Mouse (Mus musculus): ENCODE measurements around the gene 1600014C23Rik.

Gene 1600014C23Rik

DNA sequence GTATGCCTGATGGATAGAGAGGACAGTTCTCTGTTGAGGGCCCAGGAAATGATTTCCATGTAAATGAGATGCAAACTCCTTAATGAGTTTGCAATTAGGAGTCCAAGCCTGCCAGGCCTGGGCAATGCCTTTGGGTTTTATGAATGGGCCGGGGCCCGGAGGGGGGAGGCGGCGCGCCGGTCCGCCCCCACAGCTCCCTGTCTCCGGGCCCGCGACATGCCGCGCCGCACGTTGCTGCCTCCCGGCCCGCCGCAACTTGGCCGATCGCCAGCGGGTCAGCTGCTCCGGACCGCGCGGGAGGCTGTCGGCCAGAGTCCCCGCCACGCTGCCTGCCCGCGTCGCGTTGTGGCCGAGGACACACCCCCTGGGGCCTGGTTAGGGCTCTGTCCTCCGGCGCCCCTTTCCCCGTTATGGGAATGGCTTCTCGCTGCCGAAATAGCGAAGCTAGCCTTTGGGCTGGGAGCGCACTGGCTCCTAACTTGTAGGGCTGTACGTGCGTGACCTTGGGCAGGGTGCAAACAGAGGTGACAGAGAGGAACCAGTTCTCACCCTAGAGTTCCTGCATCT is at the start of gene 1600014C23Rik:
Gene 1600014C23Rik (minus strand): TSS at position 110 of the 567 bp plus-strand sequence.
- in situ Hi-C loops (cut with MboI, MseI): loop anchor here (10.0 kb wide), 1 partner anchor 61 kb away; no protein-coding TSS in a partner anchor

- in situ Hi-C loops (cut with MboI, MseI): no loop called here
Measured at GRCm38 (mm10) chr17:45778446-45778845, 44.8 kb upstream of the 1600014C23Rik start.

DNA sequence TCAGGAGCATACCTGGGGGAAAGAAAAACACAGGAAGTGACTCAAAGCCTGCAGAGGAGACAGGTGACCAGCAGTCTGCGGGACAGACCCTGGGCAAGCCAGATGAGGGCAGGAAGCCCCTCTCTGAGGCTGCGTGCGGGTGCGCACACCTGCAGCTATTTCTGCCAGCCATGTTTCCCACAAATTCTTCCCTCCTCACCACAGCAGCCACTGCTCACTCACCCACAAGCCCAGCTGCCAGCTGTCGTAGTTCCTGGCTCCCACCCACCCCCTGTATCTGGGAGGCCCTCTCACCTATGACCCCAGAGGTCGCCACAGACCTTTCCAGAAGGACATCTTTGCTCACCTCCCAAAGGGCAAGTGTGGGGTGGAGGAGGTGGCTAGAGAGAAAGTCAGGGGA is 43.8 kb upstream of the 1600014C23Rik start:
- in situ Hi-C loops (cut with MboI, MseI): no loop called here

DNA sequence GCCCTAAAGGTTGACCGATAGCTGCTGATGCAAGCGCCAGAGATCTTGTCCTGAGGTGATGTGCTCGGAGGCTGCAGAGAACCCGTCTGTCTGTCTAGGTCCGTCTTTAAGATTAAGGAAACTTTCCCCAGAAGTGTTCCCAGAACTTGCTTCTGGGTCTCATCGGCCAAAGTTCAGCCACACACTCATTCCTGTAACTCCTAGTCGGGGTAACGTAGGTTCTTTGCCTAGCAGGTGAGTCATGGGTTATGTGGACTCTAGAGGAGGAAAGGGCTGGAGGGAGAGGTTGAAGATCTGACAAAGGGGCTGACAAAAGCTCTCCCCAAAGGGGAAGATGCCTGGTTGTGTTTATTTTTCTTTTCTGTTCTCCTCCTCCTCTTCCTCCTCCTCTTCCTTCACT is 42.5 kb upstream of the 1600014C23Rik start:
- in situ Hi-C loops (cut with MboI, MseI): no loop called here

GRCm38 (mm10) chr17:45775468-45775867 is 41.8 kb upstream of the 1600014C23Rik start:
- in situ Hi-C loops (cut with MboI, MseI): no loop called here

DNA sequence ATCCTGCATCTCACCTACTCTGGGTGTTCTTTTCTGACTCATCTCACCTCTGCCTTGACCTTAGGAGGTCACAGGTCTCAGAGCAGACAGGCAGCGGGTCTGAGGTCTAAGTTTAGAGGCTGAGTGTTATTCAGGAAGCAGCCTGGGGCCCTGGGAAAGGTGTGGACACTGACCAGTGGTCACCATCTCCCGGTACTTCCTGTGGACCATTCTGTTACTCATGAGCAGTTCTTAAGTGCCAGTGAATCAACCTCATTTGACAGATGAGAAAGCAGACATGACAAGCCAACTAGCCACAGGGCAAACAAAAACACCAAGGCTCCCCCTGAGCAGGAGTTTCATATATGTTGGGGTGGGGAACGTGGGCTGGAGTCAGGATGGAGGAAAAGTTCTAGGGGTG is 38.9 kb upstream of the 1600014C23Rik start:
- in situ Hi-C loops (cut with MboI, MseI): no loop called here

GRCm38 (mm10) chr17:45772096-45772495 is 38.5 kb upstream of the 1600014C23Rik start:
- in situ Hi-C loops (cut with MboI, MseI): no loop called here

GRCm38 (mm10) chr17:45770441-45770840 is 36.8 kb upstream of the 1600014C23Rik start:
- in situ Hi-C loops (cut with MboI, MseI): no loop called here

GRCm38 (mm10) chr17:45769821-45770220 is 36.2 kb upstream of the 1600014C23Rik start:
- in situ Hi-C loops (cut with MboI, MseI): no loop called here

GRCm38 (mm10) chr17:45767536-45768146 is 34.0 kb upstream of the 1600014C23Rik start:
- in situ Hi-C loops (cut with MboI, MseI): no loop called here

- in situ Hi-C loops (cut with MboI, MseI): no loop called here
Measured at GRCm38 (mm10) chr17:45766735-45767535, 33.3 kb upstream of the 1600014C23Rik start.

DNA sequence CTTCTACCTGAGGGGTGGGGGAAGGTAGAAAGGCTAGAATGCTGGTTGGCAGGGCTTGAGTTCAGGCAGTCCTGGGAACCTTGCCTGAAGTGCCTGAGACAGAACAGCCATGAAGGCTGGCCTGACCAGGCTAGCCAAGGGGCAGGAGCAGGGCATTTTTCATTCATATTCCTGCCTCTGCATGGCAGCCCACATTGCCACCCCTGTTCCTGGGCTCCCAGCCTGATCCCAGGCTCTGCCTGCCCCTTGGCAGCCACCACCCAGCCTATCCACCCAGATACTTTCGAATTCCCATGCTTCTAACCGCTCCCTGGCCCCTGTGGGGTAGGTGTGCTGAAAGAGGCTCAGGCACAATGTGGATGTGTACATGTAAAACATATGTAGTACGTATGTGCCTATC is 32.3 kb upstream of the 1600014C23Rik start:
- in situ Hi-C loops (cut with MboI, MseI): no loop called here

DNA sequence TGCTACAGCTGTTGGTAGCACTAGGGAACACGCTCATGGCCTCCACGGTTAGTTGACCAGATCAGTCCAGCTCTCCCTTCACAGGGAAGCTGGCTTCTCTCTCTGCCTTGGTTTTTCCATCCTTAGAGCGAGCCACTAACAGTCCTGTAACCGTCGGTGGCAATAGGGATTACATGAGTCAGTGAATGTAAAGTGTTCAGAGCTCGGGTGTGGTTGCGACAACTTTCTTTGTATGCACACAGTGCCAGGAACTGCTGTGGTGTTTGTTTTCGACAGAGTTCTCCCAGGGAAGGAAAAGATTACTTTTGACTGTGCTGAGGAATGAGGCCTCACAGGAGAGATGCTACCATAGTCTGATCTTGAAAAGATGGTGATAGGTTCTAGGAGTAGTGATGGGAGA is 29.5 kb upstream of the 1600014C23Rik start:
- in situ Hi-C loops (cut with MboI, MseI): no loop called here

DNA sequence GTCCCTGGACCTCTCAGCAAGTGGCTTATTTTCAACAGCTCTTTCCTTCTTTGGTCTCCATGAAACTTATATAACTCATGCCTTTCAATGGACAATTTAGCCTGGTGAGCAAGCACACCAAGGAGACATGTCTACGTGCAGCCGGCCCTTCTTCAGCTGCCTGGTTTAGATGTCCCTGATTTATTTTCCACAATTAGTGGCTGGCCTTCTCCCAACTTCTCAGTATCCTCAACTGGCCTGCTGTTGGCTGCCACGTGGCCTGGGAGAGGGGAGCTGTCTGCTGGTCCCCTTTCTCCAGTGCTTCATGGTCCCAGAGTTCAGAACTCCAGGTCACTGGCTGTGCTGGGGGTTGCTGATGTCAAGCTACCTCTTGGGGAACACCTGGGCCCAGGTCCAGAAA is 28.3 kb upstream of the 1600014C23Rik start:
- in situ Hi-C loops (cut with MboI, MseI): no loop called here

GRCm38 (mm10) chr17:45760965-45761645 is 27.5 kb upstream of the 1600014C23Rik start:
- in situ Hi-C loops (cut with MboI, MseI): no loop called here

DNA sequence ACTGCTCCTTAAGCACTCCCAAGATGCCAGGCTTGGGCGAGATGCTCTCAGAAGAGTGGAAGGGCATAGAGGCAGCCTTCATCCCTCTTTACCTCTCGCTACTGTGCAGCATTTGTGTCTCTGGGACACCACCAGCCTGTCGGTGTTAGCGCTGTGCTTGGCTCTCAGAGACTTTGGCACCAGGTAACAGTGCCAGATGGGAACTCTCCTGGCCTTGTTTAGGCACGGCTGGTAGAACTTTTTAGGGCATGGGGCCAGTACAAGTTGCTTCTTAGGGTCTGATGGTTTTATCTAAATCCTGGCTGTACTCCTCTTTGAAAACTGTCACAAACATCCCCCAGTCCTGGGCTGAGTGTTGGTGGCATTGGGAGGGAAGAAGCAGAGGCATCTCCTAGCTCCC is 26.1 kb upstream of the 1600014C23Rik start:
- in situ Hi-C loops (cut with MboI, MseI): no loop called here

DNA sequence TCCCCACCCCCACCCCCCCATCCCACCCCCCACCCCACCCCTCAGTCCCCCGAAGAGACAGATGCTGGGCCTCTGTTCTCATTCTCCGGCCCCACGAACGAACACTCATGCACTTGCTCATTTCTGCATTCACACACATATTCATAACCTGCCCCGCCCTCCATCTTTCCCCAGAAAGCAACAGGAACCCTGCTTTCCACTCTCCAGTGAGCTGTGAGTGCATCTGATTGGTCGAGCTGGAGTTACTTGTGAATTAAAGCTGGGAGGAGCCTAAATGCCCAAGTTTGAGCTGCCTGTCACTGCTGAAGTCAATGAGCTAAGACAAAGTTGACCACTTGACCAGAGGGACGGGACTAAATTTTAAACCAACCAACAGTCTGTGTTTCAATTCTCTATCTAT is 25.2 kb upstream of the 1600014C23Rik start:
- in situ Hi-C loops (cut with MboI, MseI): no loop called here

DNA sequence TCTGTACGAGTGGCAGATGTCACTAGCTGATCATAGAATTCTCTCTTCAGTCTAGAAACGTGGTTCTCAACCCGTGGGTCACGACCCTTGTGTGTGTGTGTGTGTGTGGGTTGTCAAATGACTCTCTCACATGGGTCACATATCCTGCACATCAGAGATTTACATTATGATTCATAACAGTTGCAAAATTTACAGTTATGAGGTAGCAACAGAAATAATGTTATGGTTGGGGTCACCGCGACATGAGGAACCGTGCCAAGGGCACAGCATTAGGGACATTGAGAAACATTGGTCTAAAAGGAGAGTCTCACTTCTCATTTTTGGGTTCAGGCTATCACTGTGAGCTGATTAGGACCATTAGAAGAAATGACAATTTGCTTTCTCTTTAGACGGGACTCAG is 24.3 kb upstream of the 1600014C23Rik start:
- in situ Hi-C loops (cut with MboI, MseI): no loop called here

DNA sequence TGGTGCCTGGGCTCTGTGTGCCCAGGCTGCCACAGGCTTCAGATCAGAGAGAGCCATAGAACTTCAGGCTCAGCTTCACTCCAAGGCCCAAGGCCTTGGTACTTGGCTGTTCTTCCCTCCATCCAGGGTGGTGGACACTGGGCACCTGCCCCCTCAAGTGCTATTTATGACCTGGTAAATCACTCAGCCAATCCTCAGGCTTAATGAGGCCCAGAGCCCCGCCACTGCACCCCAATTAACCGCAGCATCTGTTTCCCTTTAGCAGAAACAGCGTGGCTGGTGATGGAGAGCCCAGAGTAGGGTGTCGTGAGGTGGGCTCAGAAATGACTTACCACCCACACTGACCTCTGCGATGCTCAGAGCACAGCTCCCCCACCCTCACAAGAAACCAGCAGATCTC is 23.2 kb upstream of the 1600014C23Rik start:
- in situ Hi-C loops (cut with MboI, MseI): no loop called here

DNA sequence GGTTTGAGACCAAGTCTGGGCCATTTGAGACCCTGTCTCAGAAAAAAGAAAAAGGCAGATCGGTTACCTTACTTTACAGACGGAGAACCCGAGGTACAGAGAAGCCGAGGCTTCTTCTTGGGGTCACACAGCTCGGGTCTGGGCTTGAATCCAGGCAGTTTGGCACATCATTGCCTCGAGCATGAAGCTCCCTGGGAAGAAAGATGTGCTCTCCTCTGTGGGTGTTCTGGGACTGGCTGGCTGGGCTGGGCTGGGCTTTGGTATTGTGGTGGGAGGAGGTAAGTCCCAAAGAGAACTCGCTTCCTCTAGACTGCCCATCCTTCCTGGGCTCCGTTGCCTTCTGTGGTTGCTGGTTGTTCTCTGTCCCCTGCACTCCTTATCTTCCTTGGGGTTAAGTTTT is 22.7 kb upstream of the 1600014C23Rik start:
- in situ Hi-C loops (cut with MboI, MseI): no loop called here

GRCm38 (mm10) chr17:45754186-45754862 is 20.7 kb upstream of the 1600014C23Rik start:
- in situ Hi-C loops (cut with MboI, MseI): no loop called here

- in situ Hi-C loops (cut with MboI, MseI): no loop called here
Measured at GRCm38 (mm10) chr17:45752678-45753077, 19.0 kb upstream of the 1600014C23Rik start.
